Mouse (Mus musculus) ES-E14 (cell line): Measurements from ENCODE around the gene Trim56.

Source experiments
- CHD2 ChIP-seq: IDR thresholded peaks from 2 replicates; pipeline ENCODE4 v1.6.1; 2014; ENCODE audit warnings: mild to moderate bottlenecking, low read depth, low read length, inconsistent platforms
- ZNF384 ChIP-seq: IDR thresholded peaks from 2 replicates; pipeline ENCODE4 v1.6.1; 2012; ENCODE audit warnings: low read depth, low read length, inconsistent platforms

DNA sequence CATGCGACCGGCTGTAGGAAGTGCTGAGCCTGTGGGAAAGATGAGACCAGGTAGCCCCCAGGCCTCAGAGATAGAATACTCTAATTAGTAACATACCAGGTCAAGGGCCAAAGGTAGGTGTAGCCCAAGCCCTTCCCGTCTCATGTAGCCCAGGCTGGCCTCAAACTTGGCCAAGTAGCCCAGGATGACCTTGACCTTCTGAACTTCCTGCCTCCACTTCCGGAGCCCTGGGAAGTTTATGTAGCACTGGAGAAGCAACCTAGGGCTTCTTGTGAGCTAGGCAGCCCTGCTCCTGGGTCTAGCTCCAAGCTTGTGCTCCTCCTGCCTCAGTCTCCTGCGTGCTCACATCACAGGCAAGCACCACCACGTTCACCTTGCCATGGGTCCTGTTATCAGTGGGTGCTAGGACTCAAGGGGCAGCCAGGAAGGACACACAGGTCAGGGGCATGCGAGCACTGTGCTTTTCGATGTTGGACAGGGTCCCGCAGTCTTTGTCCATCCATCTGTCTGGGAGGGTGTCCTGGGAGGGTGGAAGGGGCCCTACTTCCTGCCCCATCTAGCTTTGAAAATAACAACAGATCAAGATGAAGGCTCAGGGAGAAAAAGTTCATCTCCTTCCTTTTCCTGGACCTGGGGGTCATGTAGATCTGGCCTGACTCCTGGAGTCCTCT is 983 bp downstream of the Trim56 start:
- TF ChIP-seq ZNF384 (no peak), CHD2 (no peak)
